Mouse (Mus musculus) hindbrain, embryonic 14.5 days (tissue): Measurements from ENCODE around the gene 4930404N11Rik. TPM values are rescaled to one million over a fixed set of nuclear protein-coding genes. Genes with fewer than 3 reads are reported as not detected.

Experiments used
- ATAC-seq: fragments of 200-750 bp; cut with Nextera tagmentation; 2 replicates; pipeline ENCODE4 v1.8.0; 2017; ENCODE audit warnings: moderate number of reproducible peaks, mild to moderate bottlenecking, moderate TSS enrichment, moderate library complexity; ENCODE audit not compliant: low FRiP score
- DNase-seq: peaks from one replicate; pipeline ENCODE4 v3.0.0-alpha.2; 2015; ENCODE audit warnings: low spot score
- H3K27ac ChIP-seq: fragments of 300-500 bp; sonication (generic); 2 replicates; pipeline ENCODE4 v1.5.1; 2014; ENCODE audit warnings: mild to moderate bottlenecking, moderate library complexity
- H3K27me3 ChIP-seq: fragments of 300-500 bp; sonication (generic); 2 replicates; pipeline ENCODE4 v1.6.1; 2014; ENCODE audit warnings: mild to moderate bottlenecking, low read length, mixed read lengths; ENCODE audit not compliant: control insufficient read depth, insufficient read depth
- H3K36me3 ChIP-seq: fragments of 300-500 bp; sonication (generic); replicated peaks from 2 replicates; pipeline ENCODE4 v1.6.1; 2014; ENCODE audit not compliant: control insufficient read depth, insufficient read depth
- H3K4me1 ChIP-seq: fragments of 300-500 bp; sonication (generic); replicated peaks from 2 replicates; pipeline ENCODE4 v1.6.1; 2014; ENCODE audit warnings: antibody characterized with exemption, low read length, mixed read lengths; ENCODE audit not compliant: control insufficient read depth, insufficient read depth
- H3K4me2 ChIP-seq: fragments of 300-500 bp; sonication (generic); replicated peaks from 2 replicates; pipeline ENCODE4 v1.6.1; 2014; ENCODE audit warnings: mild to moderate bottlenecking, moderate library complexity
- H3K4me3 ChIP-seq: fragments of 300-500 bp; sonication (generic); replicated peaks from 2 replicates; pipeline ENCODE4 v1.5.1; 2014; ENCODE audit warnings: mild to moderate bottlenecking, low read length
- H3K9ac ChIP-seq: fragments of 300-500 bp; sonication (generic); 2 replicates; pipeline ENCODE4 v1.6.1; 2014
- H3K9me3 ChIP-seq: fragments of 300-500 bp; sonication (generic); 2 replicates; pipeline ENCODE4 v1.6.1; 2016; ENCODE audit warnings: low read length; ENCODE audit not compliant: control insufficient read depth
- WGBS: fragments of 180-500 bp; shearing (Covaris S2); extraction: QIAGEN DNeasy Blood & Tissue Kit; methylation state at CpG from one replicate; pipeline ENCODE4 v1.1.7; 2014; 5-methylcytosine and 5-hydroxymethylcytosine counted together
- polyA plus RNA-seq: library from polyadenylated mRNA; unstranded; fragments of >200 nt; fragmentation: Nextera tagmentation; extraction: Ambion mirVana; gene quantifications from 2 replicates; pipeline ENCODE4 v1.2.1, GENCODE M21; 2014

Gene 4930404N11Rik
- polyA plus RNA-seq, 1 experiment from 2014 or later = 0.59 TPM

DNA sequence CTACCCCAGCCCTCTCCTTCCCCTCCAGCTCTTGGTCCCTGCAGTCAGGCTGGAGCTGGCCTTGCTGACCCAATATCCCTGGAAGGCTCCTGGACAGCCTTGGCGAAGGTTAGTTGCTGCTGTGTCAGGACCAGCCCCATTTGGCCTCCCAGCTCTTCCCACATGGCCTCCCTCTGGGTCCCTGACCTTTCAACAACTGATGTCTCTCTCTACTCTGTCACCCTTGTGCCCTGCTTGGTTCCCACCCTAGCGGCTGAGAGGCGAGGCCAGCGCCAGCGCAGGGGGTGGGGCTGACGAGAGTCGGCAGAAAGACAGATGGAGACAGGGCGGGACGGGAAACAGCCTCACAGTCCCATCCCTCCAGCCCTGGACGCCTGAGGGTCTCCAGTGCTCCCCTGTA lies 37.2 kb downstream of the 4930404N11Rik start, which contains the start of gene Tbxa2r:
Gene Tbxa2r (plus strand): TSS at position 346 of the 400 bp plus-strand sequence.
- no peak within 1 kb of the TSS for H3K4me3 ChIP-seq
- ATAC-seq (no peak), DNase-seq (no peak)
- H3K27ac ChIP-seq = 0 out of 2 replicates have a peak within 1 kb of the TSS, but pooled peaks have one; percentile 5
- H3K9me3 ChIP-seq = no peaks in the 10 kb centered on the region
- peaks cover 47% of the 10 kb centered on the region for H3K36me3 ChIP-seq
- peaks cover 14% of the 10 kb centered on the region for H3K27me3 ChIP-seq
- H3K4me2 ChIP-seq = no peak within 1 kb of the TSS
- 21% methylated on average over 10 of the region's 10 CpGs for WGBS
- H3K9ac ChIP-seq = 0 out of 2 replicates have a peak within 1 kb of the TSS, but pooled peaks have one; percentile 10
- H3K4me1 ChIP-seq = no peaks in the 10 kb centered on the region

DNA sequence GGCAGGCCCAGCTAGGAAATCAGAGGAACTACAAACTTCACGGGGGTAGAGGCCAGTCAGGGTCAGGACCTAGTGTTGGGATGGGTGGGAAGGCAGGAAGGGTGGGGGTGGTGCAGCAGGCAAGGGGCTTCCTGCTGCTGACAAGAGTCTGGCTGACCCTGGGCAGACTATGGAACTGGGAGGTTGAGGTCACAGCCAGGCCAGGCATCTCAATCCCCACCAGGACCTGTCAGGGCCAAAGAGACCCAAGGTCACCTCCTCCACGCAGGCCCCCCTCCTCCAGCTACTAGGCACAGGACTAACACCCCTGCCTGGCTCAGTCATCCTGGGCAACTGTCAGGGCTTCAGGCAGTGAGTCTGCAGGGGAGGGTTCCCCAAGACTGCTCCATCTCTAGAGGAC lies 37.7 kb downstream of the 4930404N11Rik start:
- Histone ChIP-seq H3K4me3 (no peak overlapping the region), H3K36me3 (peaks cover 51% of the 10 kb centered on the region), H3K4me1 (no peaks in the 10 kb centered on the region), H3K4me2 (no peak overlapping the region), H3K9ac (no peak overlapping the region), H3K9me3 (no peaks in the 10 kb centered on the region), H3K27ac (0 out of 2 replicates have a peak overlapping the region, but pooled peaks have one; percentile 5), H3K27me3 (peaks cover 10% of the 10 kb centered on the region)
- ATAC-seq (no peak), DNase-seq (no peak)
- WGBS = 33% methylated on average over 2 of the region's 2 CpGs

DNA sequence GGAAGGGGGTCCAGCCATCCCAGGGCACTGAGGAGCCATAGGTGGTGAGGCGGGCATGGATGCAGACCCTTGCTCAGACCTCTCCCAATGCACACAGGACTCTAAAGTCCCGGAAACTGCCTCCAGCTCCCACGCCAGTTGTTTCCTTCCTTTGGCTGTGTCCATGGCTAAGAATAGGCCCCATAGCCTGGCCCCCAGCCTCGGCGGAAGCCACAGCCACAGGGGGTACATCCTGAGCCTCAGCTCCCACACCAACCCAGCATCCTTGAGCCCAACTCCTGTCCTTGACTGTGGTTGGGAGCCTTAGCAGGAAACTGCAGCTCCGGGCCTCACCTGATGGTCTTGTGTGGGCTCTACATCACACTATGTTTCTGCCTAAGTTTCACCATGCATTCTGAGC lies 38.8 kb downstream of the 4930404N11Rik start:
- Histone ChIP-seq H3K9me3 (no peaks in the 10 kb centered on the region), H3K9ac (no peak overlapping the region), H3K4me1 (peaks cover 4% of the 10 kb centered on the region), H3K27ac (0 out of 2 replicates have a peak overlapping the region, but pooled peaks have one; percentile 0), H3K4me2 (no peak overlapping the region), H3K36me3 (peaks cover 58% of the 10 kb centered on the region), H3K27me3 (no peaks in the 10 kb centered on the region), H3K4me3 (no peak overlapping the region)
- no peak for ATAC-seq
- DNase-seq = no peak
- WGBS = 84% methylated on average over 6 of the region's 6 CpGs

DNA sequence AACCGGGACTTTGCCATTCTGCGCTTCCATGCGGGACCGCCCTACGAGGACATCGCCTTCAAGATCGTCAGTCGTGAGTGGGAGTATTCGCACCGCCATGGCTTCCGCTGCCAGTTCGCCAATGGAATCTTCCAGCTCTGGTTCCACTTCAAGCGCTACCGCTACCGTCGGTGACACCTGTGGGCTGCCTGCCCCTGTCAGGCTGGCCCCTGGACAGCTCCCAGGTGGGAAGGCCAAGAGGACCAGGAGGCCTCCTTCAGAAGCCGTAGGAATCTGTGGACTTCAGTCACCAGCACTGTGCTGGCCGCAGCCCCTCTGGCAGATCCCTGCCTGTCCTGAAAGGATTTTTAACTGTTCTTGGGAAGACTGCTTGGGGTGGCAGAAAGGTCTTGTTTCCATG lies 39.8 kb downstream of the 4930404N11Rik start:
- Histone ChIP-seq H3K27me3 (no peaks in the 10 kb centered on the region), H3K4me3 (no peak overlapping the region), H3K4me2 (no peak overlapping the region), H3K4me1 (peaks cover 8% of the 10 kb centered on the region), H3K9ac (no peak overlapping the region), H3K27ac (no peak overlapping the region), H3K9me3 (no peaks in the 10 kb centered on the region), H3K36me3 (peaks cover 58% of the 10 kb centered on the region)
- DNase-seq (no peak), ATAC-seq (no peak)
- WGBS = 94% methylated on average over 18 of the region's 18 CpGs

DNA sequence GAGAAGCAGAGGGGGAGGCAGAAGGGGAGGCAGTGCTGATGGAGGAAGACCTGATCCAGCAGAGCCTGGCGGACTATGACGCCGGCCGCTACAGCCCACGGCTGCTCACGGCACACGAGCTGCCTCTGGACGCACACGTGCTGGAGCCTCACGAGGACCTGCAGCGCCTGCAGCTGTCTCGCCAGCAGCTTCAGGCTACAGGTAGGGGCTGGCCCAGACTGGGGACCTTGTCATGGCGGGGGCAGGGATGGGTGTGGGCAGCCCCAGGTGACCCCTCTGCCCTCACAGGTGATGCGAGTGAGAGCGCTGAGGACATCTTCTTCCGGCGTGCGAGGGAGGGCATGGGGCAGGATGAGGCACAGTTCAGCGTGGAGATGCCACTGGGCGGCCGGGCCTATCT lies 40.4 kb downstream of the 4930404N11Rik start:
- no peak for DNase-seq
- H3K4me1 ChIP-seq = peaks cover 8% of the 10 kb centered on the region
- H3K36me3 ChIP-seq = peaks cover 58% of the 10 kb centered on the region
- no peak for ATAC-seq
- no peaks in the 10 kb centered on the region for H3K9me3 ChIP-seq
- H3K9ac ChIP-seq = no peak overlapping the region
- H3K27ac ChIP-seq = no peak overlapping the region
- no peaks in the 10 kb centered on the region for H3K27me3 ChIP-seq
- WGBS = 92% methylated on average over 21 of the region's 21 CpGs
- H3K4me3 ChIP-seq = no peak overlapping the region
- H3K4me2 ChIP-seq = no peak overlapping the region

DNA sequence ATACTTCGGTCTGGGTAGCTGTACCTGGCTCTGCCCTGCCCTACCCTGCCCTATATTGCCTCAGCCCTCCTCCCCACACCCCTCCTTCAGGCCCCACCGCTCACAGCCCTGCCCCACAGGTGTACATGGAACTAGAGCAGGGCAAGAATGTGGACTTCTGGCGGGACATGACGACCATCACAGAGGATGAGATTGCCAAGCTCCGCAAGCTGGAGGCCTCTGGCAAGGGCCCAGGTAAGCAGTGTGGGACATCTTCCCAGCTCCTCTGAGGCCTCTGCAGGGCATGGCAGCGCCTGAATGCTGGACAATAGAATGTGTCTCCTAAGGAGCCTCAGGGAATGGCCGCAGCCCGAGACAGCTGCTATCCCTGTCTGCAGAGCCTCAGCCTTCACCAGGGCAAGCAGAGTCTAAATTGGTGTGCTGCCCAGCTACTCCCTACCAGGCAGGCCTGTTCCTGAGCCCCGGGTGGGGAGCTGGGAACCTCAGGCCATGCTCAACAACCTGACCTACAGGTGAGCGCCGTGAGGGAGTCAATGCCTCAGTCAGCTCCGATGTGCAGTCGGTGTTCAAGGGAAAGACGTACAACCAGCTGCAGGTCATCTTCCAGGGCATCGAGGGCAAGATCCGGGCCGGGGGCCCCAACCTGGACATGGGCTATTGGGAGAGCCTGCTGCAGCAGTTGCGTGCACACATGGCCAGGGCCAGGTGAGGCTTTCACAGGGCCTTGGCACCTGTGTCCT lies 41.7 kb downstream of the 4930404N11Rik start:
- Histone ChIP-seq H3K4me3 (no peak overlapping the region), H3K27ac (no peak overlapping the region), H3K36me3 (peaks cover 58% of the 10 kb centered on the region), H3K27me3 (no peaks in the 10 kb centered on the region), H3K4me2 (no peak overlapping the region), H3K9me3 (no peaks in the 10 kb centered on the region), H3K4me1 (peaks cover 17% of the 10 kb centered on the region), H3K9ac (no peak overlapping the region)
- DNase-seq = no peak
- WGBS = 96% methylated on average over 18 of the region's 18 CpGs
- no peak for ATAC-seq

DNA sequence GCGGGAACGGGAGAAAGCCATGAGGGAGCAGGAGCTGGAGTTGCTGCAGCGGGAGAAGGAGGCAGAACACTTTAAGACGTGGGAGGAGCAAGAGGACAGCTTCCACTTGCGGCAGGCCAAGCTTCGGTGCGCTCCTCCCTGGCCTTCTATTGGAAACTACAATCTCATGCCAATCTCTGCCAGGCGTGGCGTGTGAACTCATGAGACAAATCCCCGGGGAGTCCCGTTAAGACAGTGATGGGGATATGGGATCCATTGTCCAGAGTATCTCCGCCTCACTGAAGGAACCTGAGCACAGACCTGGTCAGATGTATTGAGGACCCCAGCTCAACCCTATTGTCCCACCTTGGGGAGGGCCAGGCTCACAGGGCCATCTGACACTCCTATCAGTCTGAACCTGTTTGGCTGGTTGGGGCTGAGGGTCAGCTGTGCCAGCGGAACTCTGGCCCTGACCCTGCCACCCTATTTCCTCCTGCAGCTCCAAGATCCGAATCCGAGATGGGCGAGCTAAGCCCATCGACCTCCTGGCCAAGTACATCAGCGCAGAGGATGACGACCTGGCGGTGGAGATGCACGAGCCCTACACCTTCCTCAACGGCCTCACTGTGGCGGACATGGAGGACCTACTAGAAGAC lies 42.4 kb downstream of the 4930404N11Rik start:
- no peak for DNase-seq
- Histone ChIP-seq H3K4me2 (no peak overlapping the region), H3K27ac (no peak overlapping the region), H3K9me3 (no peaks in the 10 kb centered on the region), H3K36me3 (peaks cover 65% of the 10 kb centered on the region), H3K9ac (no peak overlapping the region), H3K4me3 (no peak overlapping the region), H3K27me3 (no peaks in the 10 kb centered on the region), H3K4me1 (peaks cover 20% of the 10 kb centered on the region)
- ATAC-seq = no peak
- WGBS = 97% methylated on average over 23 of the region's 23 CpGs

DNA sequence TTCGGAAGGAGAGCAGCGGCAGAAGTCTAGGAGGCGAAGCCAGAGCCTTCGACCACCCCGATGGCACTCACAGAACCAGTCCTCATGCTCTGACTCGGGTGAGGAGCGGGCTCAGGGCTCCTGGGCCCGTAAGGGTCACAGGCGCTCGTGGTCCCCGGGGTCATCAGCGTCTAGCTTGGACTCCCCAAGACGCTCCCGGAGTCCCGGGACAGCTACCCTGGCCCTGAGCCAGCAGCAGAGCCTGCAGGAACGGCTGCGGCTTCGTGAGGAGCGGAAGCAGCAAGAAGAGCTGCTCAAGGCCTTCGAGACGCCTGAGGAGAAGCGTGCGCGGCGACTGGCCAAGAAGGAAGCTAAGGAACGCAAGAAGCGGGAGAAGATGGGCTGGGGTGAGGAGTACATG lies 43.2 kb downstream of the 4930404N11Rik start:
- WGBS = 93% methylated on average over 27 of the region's 27 CpGs
- Histone ChIP-seq H3K9ac (no peak overlapping the region), H3K9me3 (no peaks in the 10 kb centered on the region), H3K27ac (no peak overlapping the region), H3K27me3 (no peaks in the 10 kb centered on the region), H3K36me3 (peaks cover 67% of the 10 kb centered on the region), H3K4me1 (peaks cover 20% of the 10 kb centered on the region), H3K4me3 (no peak overlapping the region), H3K4me2 (no peak overlapping the region)
- DNase-seq (no peak), ATAC-seq (no peak)

DNA sequence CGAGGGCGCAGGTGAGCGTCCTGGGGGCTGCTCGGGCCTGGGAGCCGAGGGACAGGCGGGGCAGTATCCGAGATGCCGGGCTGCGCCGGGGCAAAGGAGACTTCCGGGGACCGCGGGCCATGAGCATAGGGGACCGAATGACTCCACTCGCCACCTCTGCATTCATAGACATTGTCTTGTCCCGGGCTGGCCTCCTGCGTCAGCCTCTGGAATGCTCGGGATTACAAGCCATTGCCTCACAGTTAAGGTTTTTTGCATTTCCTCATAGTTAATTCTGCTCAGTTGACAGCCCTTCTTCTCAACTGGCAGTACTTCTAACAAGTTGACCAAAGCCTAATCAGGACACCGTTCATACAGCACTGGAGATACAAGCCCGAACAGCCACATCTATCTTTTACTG lies 44.2 kb downstream of the 4930404N11Rik start:
- H3K9ac ChIP-seq = peak overlapping the region; percentile 77
- H3K4me2 ChIP-seq = peak overlapping the region; percentile 83
- H3K9me3 ChIP-seq = no peaks in the 10 kb centered on the region
- DNase-seq (no peak), ATAC-seq (no peak)
- peaks cover 20% of the 10 kb centered on the region for H3K4me1 ChIP-seq
- 4% methylated on average over 20 of the region's 20 CpGs for WGBS
- H3K27me3 ChIP-seq = no peaks in the 10 kb centered on the region
- peak overlapping the region; percentile 76 for H3K4me3 ChIP-seq
- peak overlapping the region; percentile 81 for H3K27ac ChIP-seq
- H3K36me3 ChIP-seq = peaks cover 63% of the 10 kb centered on the region
